Mouse (Mus musculus) kidney, adult 2 months (tissue): Measurements from ENCODE around the gene Zfp598.

Experiments used
- CTCF ChIP-seq: fragments of 200-500 bp; conservative IDR thresholded peaks from 2 replicates; pipeline ENCODE4 v1.5.1; 2011; ENCODE audit warnings: low read depth, mild to moderate bottlenecking, control low read depth, low read length, moderate library complexity, mixed read lengths; ENCODE audit not compliant: insufficient read depth, insufficient read length
- POLR2A ChIP-seq: fragments of 200-500 bp; IDR thresholded peaks from one replicate; pipeline ENCODE4 v1.6.1; 2011; ENCODE audit warnings: low read depth, low read length, control low read depth

GRCm38 (mm10) chr17:24635694-24636093 lies 33.8 kb upstream of the Zfp598 start:
- TF ChIP-seq POLR2A (no peak), CTCF (no peak)
